Mouse (Mus musculus) C2C12 (cell line): ENCODE measurements around the gene Gys1.

Source experiments
- CTCF ChIP-seq: IDR thresholded peaks from one replicate; pipeline ENCODE4 v1.5.1; 2011; ENCODE audit not compliant: control insufficient read depth, insufficient read depth, insufficient read length
- MAX ChIP-seq: IDR thresholded peaks from one replicate; pipeline ENCODE4 v1.6.1; 2011; ENCODE audit warnings: mild to moderate bottlenecking, control low read depth
- MYOD1 ChIP-seq: IDR thresholded peaks from one replicate; pipeline ENCODE4 v1.6.1; 2011; ENCODE audit warnings: low read depth; ENCODE audit not compliant: control insufficient read depth, insufficient read length
- USF1 ChIP-seq: IDR thresholded peaks from one replicate; pipeline ENCODE4 v1.6.1; 2011; ENCODE audit warnings: low read depth, mild to moderate bottlenecking, control low read depth, moderate library complexity

DNA sequence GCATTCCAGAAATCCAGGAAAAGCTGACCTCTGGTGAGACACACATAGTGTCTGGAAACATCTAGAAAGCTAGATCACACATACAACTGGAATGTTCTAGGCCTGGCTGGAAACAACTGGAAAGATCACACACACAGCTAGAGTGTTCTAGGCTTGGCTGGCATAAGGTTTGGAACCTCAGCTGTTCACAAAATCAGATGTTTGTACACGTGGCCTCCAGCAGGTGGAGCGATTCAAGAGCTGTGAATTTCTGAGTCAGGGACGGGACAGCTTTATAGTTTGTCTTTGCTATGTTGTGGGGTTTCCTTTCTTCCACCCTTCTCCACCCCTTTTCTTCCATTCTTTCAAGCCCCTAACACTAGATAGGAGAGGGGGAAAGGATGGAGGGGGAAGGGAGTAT is 42.4 kb downstream of the Gys1 start:
- TF ChIP-seq CTCF (peak; percentile 29), MAX (peak; percentile 25), USF1 (peak; percentile 71), MYOD1 (no peak)
